Mouse (Mus musculus) embryo, embryonic 10.5 days (tissue): ENCODE results near the gene Bnc2.

Experiments used
- DNase-seq: peaks from one replicate; pipeline ENCODE4 v3.0.0-alpha.2; 2015; ENCODE audit warnings: low spot score

The Bnc2 gene

GRCm38 (mm10) chr4:84632832-84633789 lies 42.0 kb downstream of the Bnc2 start:
- DNase-seq: peak; percentile 35

GRCm38 (mm10) chr4:84627616-84628015 lies 47.5 kb downstream of the Bnc2 start:
- no peak for DNase-seq

- DNase-seq: no peak
These were observed 51.8 kb downstream of the Bnc2 start for GRCm38 (mm10) chr4:84623312-84623711.

- no peak for DNase-seq
These were observed 53.3 kb downstream of the Bnc2 start for GRCm38 (mm10) chr4:84621785-84622184.

GRCm38 (mm10) chr4:84609861-84610260 lies 65.2 kb downstream of the Bnc2 start:
- peak; percentile 16 for DNase-seq

GRCm38 (mm10) chr4:84604461-84604860 lies 70.6 kb downstream of the Bnc2 start:
- DNase-seq: no peak

- peak; percentile 21 for DNase-seq
These were observed 94.7 kb downstream of the Bnc2 start for GRCm38 (mm10) chr4:84580260-84580952.

GRCm38 (mm10) chr4:84578296-84578695 lies 96.8 kb downstream of the Bnc2 start:
- DNase-seq: no peak

- no peak for DNase-seq
These were observed 109.0 kb downstream of the Bnc2 start for GRCm38 (mm10) chr4:84566123-84566522.

- peak; percentile 80 for DNase-seq
These were observed 129.7 kb downstream of the Bnc2 start for GRCm38 (mm10) chr4:84545204-84545871.

- no peak for DNase-seq
These were observed 130.4 kb downstream of the Bnc2 start for GRCm38 (mm10) chr4:84544646-84545045.

- DNase-seq: no peak
These were observed 134.5 kb downstream of the Bnc2 start for GRCm38 (mm10) chr4:84540531-84540930.

- no peak for DNase-seq
These were observed 135.7 kb downstream of the Bnc2 start for GRCm38 (mm10) chr4:84539396-84539795.

- peak; percentile 41 for DNase-seq
These were observed 145.9 kb downstream of the Bnc2 start for GRCm38 (mm10) chr4:84528886-84529789.

- no peak for DNase-seq
These were observed 146.7 kb downstream of the Bnc2 start for GRCm38 (mm10) chr4:84528358-84528757.

GRCm38 (mm10) chr4:84527066-84527933 lies 147.8 kb downstream of the Bnc2 start:
- peak; percentile 65 for DNase-seq

- DNase-seq: peak; percentile 30
These were observed 151.3 kb downstream of the Bnc2 start for GRCm38 (mm10) chr4:84523651-84524221.

GRCm38 (mm10) chr4:84523211-84523610 lies 151.9 kb downstream of the Bnc2 start:
- peak; percentile 47 for DNase-seq

- DNase-seq: no peak
These were observed 153.5 kb downstream of the Bnc2 start for GRCm38 (mm10) chr4:84521562-84521961.

- DNase-seq: no peak
These were observed 164.6 kb downstream of the Bnc2 start for GRCm38 (mm10) chr4:84510466-84510865.
